Mouse (Mus musculus) liver, embryonic 14 days (tissue): ENCODE results near the gene Ngb. TPM values are rescaled to one million over a fixed set of nuclear protein-coding genes. Genes with fewer than 3 reads are reported as not detected.

Experiments
- polyA plus RNA-seq: library from polyadenylated mRNA; depleted of rRNA; stranded (reverse); fragments of >200 nt; gene quantifications from 2 replicates; pipeline ENCODE4 v1.2.3, GENCODE M21; 2012; rRNA removed

The Ngb gene
- polyA plus RNA-seq = 0.02 and 0.07 TPM in 2 replicates

DNA sequence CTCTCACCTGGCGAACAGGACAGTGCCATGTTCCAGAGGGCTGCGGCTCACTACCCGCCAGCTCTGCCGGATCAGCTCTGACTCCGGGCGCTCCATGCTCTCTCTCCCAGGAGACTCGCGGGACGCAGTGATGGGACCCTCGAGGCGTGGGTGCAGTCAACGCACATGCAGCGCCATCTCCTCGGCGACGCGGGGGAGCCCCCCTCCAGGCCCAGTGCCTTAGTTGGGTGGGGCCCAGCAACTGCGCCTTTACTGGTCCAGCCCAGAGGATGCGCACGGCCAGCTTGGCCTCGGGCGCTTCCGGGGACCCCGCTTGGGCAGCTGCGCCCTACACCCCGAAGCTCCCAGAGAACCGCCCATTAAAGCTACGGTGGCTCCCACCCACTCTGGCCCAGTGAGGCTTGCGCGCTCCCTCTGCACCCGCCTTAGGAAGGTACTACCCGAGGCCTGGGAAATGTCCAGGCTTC is at the start of gene Ngb:
Gene Ngb (minus strand): TSS at position 375 of the 467 bp plus-strand sequence.

DNA sequence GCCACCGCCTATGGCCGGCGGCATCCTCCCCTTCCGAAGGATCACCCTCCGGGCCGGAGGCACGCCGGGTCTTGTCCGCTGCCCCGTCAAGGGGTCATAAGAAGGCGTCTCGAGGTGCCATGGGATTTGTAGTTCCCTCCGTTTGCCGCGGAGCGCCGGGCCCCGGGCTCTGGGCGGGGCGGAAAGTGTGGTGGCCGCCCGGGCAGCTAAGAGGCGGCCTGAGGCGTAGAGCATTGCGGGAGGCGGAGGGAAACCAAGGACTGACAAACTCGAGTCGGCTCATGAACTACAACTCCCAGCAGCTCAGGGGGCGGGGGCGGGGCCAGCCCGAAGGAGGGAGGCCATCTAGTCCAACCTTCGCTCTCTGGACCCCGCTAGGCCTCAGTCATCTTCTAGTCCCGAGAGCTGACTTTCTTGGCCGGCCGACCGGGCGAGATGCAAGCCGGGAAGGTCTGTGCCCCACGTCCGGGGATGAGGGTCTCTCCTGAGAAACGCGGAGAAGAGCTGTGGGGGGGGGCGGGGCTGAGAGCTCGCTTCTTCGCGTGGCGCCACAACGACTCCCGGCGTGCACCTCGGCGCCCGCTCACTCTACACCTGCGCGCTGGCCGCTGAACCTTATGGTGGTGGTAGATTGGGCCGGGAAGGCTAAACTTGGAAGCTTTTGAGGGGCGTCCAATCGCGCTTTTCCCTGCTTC is 45.2 kb upstream of the Ngb start, which contains the start of gene Pomt2:
Gene Pomt2 (minus strand): TSS at position 574 of the 695 bp plus-strand sequence.

DNA sequence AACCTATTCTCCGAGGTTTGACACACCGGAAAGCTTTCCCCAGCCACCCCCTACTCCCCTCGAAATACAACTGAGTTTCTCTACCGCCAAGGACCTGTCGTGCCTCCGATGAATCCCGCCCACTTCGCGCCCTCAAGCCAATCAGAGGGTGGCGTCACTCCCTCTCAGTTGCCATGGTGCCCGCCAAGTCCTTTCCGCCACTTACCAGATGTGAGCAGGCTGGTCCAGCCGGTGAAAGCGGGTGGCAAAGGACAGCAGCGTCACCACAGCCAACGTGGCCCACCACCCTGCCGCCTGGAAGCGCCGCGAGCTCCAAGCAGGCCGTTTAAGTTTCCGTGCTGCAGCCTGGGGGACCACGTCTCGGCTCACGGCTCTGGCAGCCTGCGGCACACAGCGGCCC is 44.6 kb upstream of the Ngb start, which contains the start of gene Gstz1:
Gene Gstz1 (plus strand): TSS at position 200 of the 400 bp plus-strand sequence.

Other genes with a start within 250 kb of the Ngb start
- gene Irf2bpl, start 217.7 kb downstream of the Ngb start, polyA plus RNA-seq = 1.3 and 1.4 TPM in 2 replicates
- 7.2 and 9.4 TPM in 2 replicates for gene Cipc, start 155.5 kb downstream of the Ngb start, polyA plus RNA-seq
- not detected in 2 replicates for gene Zdhhc22, start 112.1 kb downstream of the Ngb start, polyA plus RNA-seq
- 0.01 TPM in 1 of 2 replicates, not detected in the other for gene Tmem63c, start 81.2 kb downstream of the Ngb start, polyA plus RNA-seq
- gene Gstz1, start 44.6 kb upstream of the Ngb start, polyA plus RNA-seq = 82.8 and 104 TPM in 2 replicates
- gene Pomt2, start 45.4 kb upstream of the Ngb start, polyA plus RNA-seq = 2.5 and 2.8 TPM in 2 replicates
- 0.06 and 0.13 TPM in 2 replicates for gene Samd15, start 97.2 kb upstream of the Ngb start, polyA plus RNA-seq
- 0.84 and 0.85 TPM in 2 replicates for gene Tmed8, start 97.9 kb upstream of the Ngb start, polyA plus RNA-seq
- gene Noxred1, start 136.2 kb upstream of the Ngb start, polyA plus RNA-seq = 0.09 and 0.24 TPM in 2 replicates
- 7.2 and 7.7 TPM in 2 replicates for gene Vipas39, start 163.7 kb upstream of the Ngb start, polyA plus RNA-seq
- 125 and 137 TPM in 2 replicates for gene Ahsa1, start 163.9 kb upstream of the Ngb start, polyA plus RNA-seq
- gene Ism2, start 197.2 kb upstream of the Ngb start, polyA plus RNA-seq = 0.13 and 0.14 TPM in 2 replicates